Comparison of ENCODE assay signal across 21 mouse cellular contexts in the genomic region with DNA sequence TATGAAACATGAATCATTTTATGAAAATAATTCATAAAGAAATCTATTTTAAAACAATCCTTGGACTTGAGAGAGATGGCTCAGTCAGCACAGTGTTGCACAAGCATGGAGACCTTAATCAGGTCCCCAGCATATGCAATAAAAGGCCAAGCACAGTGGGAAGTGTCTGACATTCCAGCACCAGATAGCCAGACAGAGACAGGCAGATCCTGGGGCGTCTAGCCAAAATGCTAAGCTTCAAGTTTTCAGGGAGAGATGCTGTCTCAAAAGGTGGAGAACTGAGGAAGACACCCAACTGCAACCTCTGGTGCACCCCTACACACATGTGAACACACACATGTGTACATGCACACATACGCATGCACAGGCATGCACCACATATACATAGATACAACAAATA. TPM values are rescaled to one million over a fixed set of nuclear protein-coding genes. Genes with fewer than 3 reads are reported as not detected.
DNase-seq lines count a peak whose midpoint lies in the region; ATAC-seq lines count a peak whose summit lies in the region.
"Had no signal": no experiment of that assay in that cellular context is flagged by ENCODE, and none has a peak within 500 bp of the region (broad histone marks: within the 10 kb centered on the region; RNA-seq: fewer than 3 reads in every experiment).

No protein-coding gene starts in this region.

- no peak for ATAC-seq in cerebellum, adult (ENCODE audit: insufficient number of reproducible peaks, low FRiP score, low TSS enrichment)
- no peak for ATAC-seq in midbrain, embryonic 11.5 days (ENCODE audit: low FRiP score)
- no peak for ATAC-seq in midbrain, embryonic 16.5 days
- ATAC-seq: activated CD4-positive, CD25-positive, alpha-beta regulatory T cell, adult 4 months; forebrain, embryonic 14.5 days; forebrain, embryonic 16.5 days; Patski had no signal

- no peak overlapping the region for H3K4me3 ChIP-seq in midbrain, embryonic 11.5 days (ENCODE audit: low read depth, low read length)
- H3K4me3 ChIP-seq in midbrain, embryonic 16.5 days (ENCODE audit: low read depth, low read length), result no peak overlapping the region
- H3K4me3 ChIP-seq: embryonic facial prominence, embryonic 13.5 days; embryonic facial prominence, embryonic 15.5 days; erythroblast, embryonic 14.5 days; forebrain, embryonic 10.5 days; forebrain, embryonic 12.5 days had no signal

- H3K4me2 ChIP-seq in midbrain, embryonic 11.5 days, result no peak overlapping the region
- H3K4me2 ChIP-seq in midbrain, embryonic 16.5 days (ENCODE audit: low read length), result no peak overlapping the region
- H3K4me2 ChIP-seq: embryonic facial prominence, embryonic 13.5 days; embryonic facial prominence, embryonic 15.5 days; forebrain, embryonic 12.5 days had no signal

- H3K9ac ChIP-seq in midbrain, embryonic 11.5 days (ENCODE audit: low read length), result no peak overlapping the region
- no peak overlapping the region for H3K9ac ChIP-seq in midbrain, embryonic 16.5 days (ENCODE audit: low read depth, low read length)
- H3K9ac ChIP-seq: embryonic facial prominence, embryonic 13.5 days; embryonic facial prominence, embryonic 15.5 days; forebrain, embryonic 12.5 days had no signal

- no peaks in the 10 kb centered on the region for H3K27me3 ChIP-seq in midbrain, embryonic 11.5 days (ENCODE audit: control insufficient read depth, insufficient read depth, low read length)
- no peaks in the 10 kb centered on the region for H3K27me3 ChIP-seq in midbrain, embryonic 16.5 days (ENCODE audit: control insufficient read depth, insufficient read depth, low read depth, low read length)
- H3K27me3 ChIP-seq: embryonic facial prominence, embryonic 13.5 days; embryonic facial prominence, embryonic 15.5 days had no signal

- DNase-seq in cerebellum, adult 9-10 months, result peak; percentile 52
- peak; percentile 33 for DNase-seq in midbrain, embryonic 11.5 days (ENCODE audit: low spot score, missing footprints)
- peak; percentile 57 for DNase-seq in brain, adult 2 months (ENCODE audit: low read depth, low spot score)
- DNase-seq in heart, postnatal 14 days, result no peak
- DNase-seq: adrenal gland, adult 8-10 months; adrenal gland, postnatal 14 days; adrenal gland, postnatal 36 days; embryo, embryonic 11 days had no signal

- H3K27ac ChIP-seq in midbrain, embryonic 11.5 days (ENCODE audit: low read depth, low read length), result no peak overlapping the region
- no peak overlapping the region for H3K27ac ChIP-seq in midbrain, embryonic 16.5 days (ENCODE audit: low read length)
- H3K27ac ChIP-seq: embryonic facial prominence, embryonic 13.5 days; embryonic facial prominence, embryonic 15.5 days; forebrain, embryonic 10.5 days; forebrain, embryonic 12.5 days had no signal

- no peaks in the 10 kb centered on the region for H3K9me3 ChIP-seq in midbrain, embryonic 11.5 days (ENCODE audit: control insufficient read depth, low read length)
- no peaks in the 10 kb centered on the region for H3K9me3 ChIP-seq in midbrain, embryonic 16.5 days (replicated peaks; ENCODE audit: control insufficient read depth, low read length, poor library complexity, severe bottlenecking)
- H3K9me3 ChIP-seq: embryonic facial prominence, embryonic 15.5 days; forebrain, embryonic 10.5 days had no signal

- H3K4me1 ChIP-seq in midbrain, embryonic 11.5 days (ENCODE audit: control insufficient read depth, insufficient read depth, low read length), result no peaks in the 10 kb centered on the region
- H3K4me1 ChIP-seq in midbrain, embryonic 16.5 days (ENCODE audit: control insufficient read depth, insufficient read depth, low read length), result no peaks in the 10 kb centered on the region
- H3K4me1 ChIP-seq: embryonic facial prominence, embryonic 13.5 days; embryonic facial prominence, embryonic 15.5 days; forebrain, embryonic 10.5 days; forebrain, embryonic 12.5 days had no signal

- intact Hi-C loops in heart, postnatal 14 days (cut with DNase I), result no loop called here

- no peaks in the 10 kb centered on the region for H3K36me3 ChIP-seq in midbrain, embryonic 11.5 days (ENCODE audit: control insufficient read depth, insufficient read depth, low read length)
- H3K36me3 ChIP-seq in midbrain, embryonic 16.5 days (ENCODE audit: control insufficient read depth, insufficient read depth, low read length), result no peaks in the 10 kb centered on the region
- H3K36me3 ChIP-seq: embryonic facial prominence, embryonic 13.5 days; embryonic facial prominence, embryonic 15.5 days; forebrain, embryonic 10.5 days; forebrain, embryonic 12.5 days had no signal

- WGBS in midbrain, embryonic 11.5 days, result 86% methylated on average over 2 of the region's 2 CpGs
- WGBS in midbrain, embryonic 16.5 days, result 72% methylated on average over 2 of the region's 2 CpGs

RNA-seq across cellular contexts. Expression of a gene that starts 52.1 kb away (rescaled TPM):
- polyA plus RNA-seq in midbrain, embryonic 11.5 days (2014; fragmentation: Nextera tagmentation; extraction: Ambion mirVana), result 17.2 and 20.3 TPM in 2 replicates
- polyA plus RNA-seq in midbrain, embryonic 16.5 days (2015; fragmentation: Nextera tagmentation; extraction: Ambion mirVana), result 76.1 and 81.8 TPM in 2 replicates
- total RNA-seq in heart, postnatal 14 days (2021), result under 1 TPM; 0.15 to 0.45 TPM
- total RNA-seq: common myeloid progenitor, adult 5-6 weeks; MEL had no signal
- polyA plus RNA-seq: Patski had no signal

Comparison
In these comparisons a context has a peak if more than half of its experiments do, and no peak if none do; other contexts are left out.
1. DNase-seq: peak in cerebellum, adult 9-10 months (single experiment), midbrain, embryonic 11.5 days (single experiment) and brain, adult 2 months (single experiment); none in heart, postnatal 14 days (0 of 2).